Mouse (Mus musculus): ENCODE measurements around the gene Nlgn1. TPM values are rescaled to one million over a fixed set of nuclear protein-coding genes. Genes with fewer than 3 reads are reported as not detected.

Nlgn1 gene
- polyA plus RNA-seq, 1 experiment: not detected

GRCm38 (mm10) chr3:25452314-25452713 lies 879.9 kb downstream of the Nlgn1 start:
- WGBS: 74% methylated on average over 1 of the region's 1 CpGs
- TF ChIP-seq CTCF (IDR thresholded peaks at IDR 0.05; ENCODE audit: insufficient read depth, low read depth, low read length) (no peak), POLR2A (IDR thresholded peaks at IDR 0.05; ENCODE audit: insufficient read depth, low read depth, low read length) (no peak)
- Histone ChIP-seq H3K4me1 (ENCODE audit: control insufficient read depth, insufficient read depth, low read length) (no peaks in the 10 kb centered on the region), H3K4me3 (ENCODE audit: insufficient read depth, low read depth, low read length) (no peak overlapping the region), H3K27ac (ENCODE audit: insufficient read depth, low read depth, low read length) (no peak overlapping the region)

GRCm38 (mm10) chr3:25450471-25450870 lies 881.8 kb downstream of the Nlgn1 start:
- WGBS: 79% methylated on average over 6 of the region's 6 CpGs
- no peak overlapping the region for H3K4me3 ChIP-seq (ENCODE audit: insufficient read depth, low read depth, low read length)
- TF ChIP-seq POLR2A (IDR thresholded peaks at IDR 0.05; ENCODE audit: insufficient read depth, low read depth, low read length) (no peak), CTCF (IDR thresholded peaks at IDR 0.05; ENCODE audit: insufficient read depth, low read depth, low read length) (no peak)
- H3K4me1 ChIP-seq (ENCODE audit: control insufficient read depth, insufficient read depth, low read length): no peaks in the 10 kb centered on the region
- H3K27ac ChIP-seq (ENCODE audit: insufficient read depth, low read depth, low read length): no peak overlapping the region

- Histone ChIP-seq H3K4me3 (ENCODE audit: insufficient read depth, low read depth, low read length) (no peak overlapping the region), H3K27ac (ENCODE audit: insufficient read depth, low read depth, low read length) (no peak overlapping the region), H3K4me1 (ENCODE audit: control insufficient read depth, insufficient read depth, low read length) (no peaks in the 10 kb centered on the region)
- TF ChIP-seq CTCF (IDR thresholded peaks at IDR 0.05; ENCODE audit: insufficient read depth, low read depth, low read length) (no peak), POLR2A (IDR thresholded peaks at IDR 0.05; ENCODE audit: insufficient read depth, low read depth, low read length) (no peak)
- WGBS: 74% methylated on average over 4 of the region's 4 CpGs
Observed at GRCm38 (mm10) chr3:25449356-25449755, 882.9 kb downstream of the Nlgn1 start.

GRCm38 (mm10) chr3:25447181-25447580 lies 885.1 kb downstream of the Nlgn1 start:
- WGBS: 93% methylated on average over 1 of the region's 1 CpGs
- no peak overlapping the region for H3K27ac ChIP-seq (ENCODE audit: insufficient read depth, low read depth, low read length)
- H3K4me1 ChIP-seq (ENCODE audit: control insufficient read depth, insufficient read depth, low read length): no peaks in the 10 kb centered on the region
- TF ChIP-seq CTCF (IDR thresholded peaks at IDR 0.05; ENCODE audit: insufficient read depth, low read depth, low read length) (no peak), POLR2A (IDR thresholded peaks at IDR 0.05; ENCODE audit: insufficient read depth, low read depth, low read length) (no peak)
- H3K4me3 ChIP-seq (ENCODE audit: insufficient read depth, low read depth, low read length): no peak overlapping the region

- WGBS: 90% methylated on average over 3 of the region's 3 CpGs
- Histone ChIP-seq H3K27ac (ENCODE audit: insufficient read depth, low read depth, low read length) (no peak overlapping the region), H3K4me3 (ENCODE audit: insufficient read depth, low read depth, low read length) (no peak overlapping the region), H3K4me1 (ENCODE audit: control insufficient read depth, insufficient read depth, low read length) (no peaks in the 10 kb centered on the region)
- TF ChIP-seq POLR2A (IDR thresholded peaks at IDR 0.05; ENCODE audit: insufficient read depth, low read depth, low read length): no peak
- TF ChIP-seq CTCF (IDR thresholded peaks at IDR 0.05; ENCODE audit: insufficient read depth, low read depth, low read length): no peak
Observed at GRCm38 (mm10) chr3:25443657-25444056, 888.6 kb downstream of the Nlgn1 start.

GRCm38 (mm10) chr3:25442617-25443016 lies 889.6 kb downstream of the Nlgn1 start:
- Histone ChIP-seq H3K4me3 (ENCODE audit: insufficient read depth, low read depth, low read length) (no peak overlapping the region), H3K27ac (ENCODE audit: insufficient read depth, low read depth, low read length) (no peak overlapping the region), H3K4me1 (ENCODE audit: control insufficient read depth, insufficient read depth, low read length) (no peaks in the 10 kb centered on the region)
- TF ChIP-seq CTCF (IDR thresholded peaks at IDR 0.05; ENCODE audit: insufficient read depth, low read depth, low read length): no peak
- TF ChIP-seq POLR2A (IDR thresholded peaks at IDR 0.05; ENCODE audit: insufficient read depth, low read depth, low read length): no peak
- 94% methylated on average over 1 of the region's 1 CpGs for WGBS

- Histone ChIP-seq H3K4me1 (ENCODE audit: control insufficient read depth, insufficient read depth, low read length) (no peaks in the 10 kb centered on the region), H3K4me3 (ENCODE audit: insufficient read depth, low read depth, low read length) (no peak overlapping the region), H3K27ac (ENCODE audit: insufficient read depth, low read depth, low read length) (no peak overlapping the region)
- TF ChIP-seq POLR2A (IDR thresholded peaks at IDR 0.05; ENCODE audit: insufficient read depth, low read depth, low read length) (no peak), CTCF (IDR thresholded peaks at IDR 0.05; ENCODE audit: insufficient read depth, low read depth, low read length) (no peak)
Observed at GRCm38 (mm10) chr3:25426931-25427330, 905.3 kb downstream of the Nlgn1 start.

GRCm38 (mm10) chr3:25412003-25412402 lies 920.3 kb downstream of the Nlgn1 start:
- no peak overlapping the region for H3K27ac ChIP-seq (ENCODE audit: insufficient read depth, low read depth, low read length)
- WGBS: 83% methylated on average over 4 of the region's 4 CpGs
- H3K4me3 ChIP-seq (ENCODE audit: insufficient read depth, low read depth, low read length): no peak overlapping the region
- H3K4me1 ChIP-seq (ENCODE audit: control insufficient read depth, insufficient read depth, low read length): no peaks in the 10 kb centered on the region
- TF ChIP-seq CTCF (IDR thresholded peaks at IDR 0.05; ENCODE audit: insufficient read depth, low read depth, low read length): no peak
- no peak for TF ChIP-seq POLR2A (IDR thresholded peaks at IDR 0.05; ENCODE audit: insufficient read depth, low read depth, low read length)
